Mouse (Mus musculus) neural tube, embryonic 12.5 days (tissue): ENCODE measurements at regions not wholly inside any gene's neighbourhood (a gene's known extent, or its start where the extent isn't known, plus 50 kb on each side); places are given as distances from the start of the nearest gene placed in this dataset.

Experiments
- ATAC-seq: fragments of 200-750 bp; cut with Nextera tagmentation; 2 replicates; pipeline ENCODE4 v1.8.0; 2017; ENCODE audit warnings: low read depth, mild to moderate bottlenecking, moderate TSS enrichment, moderate library complexity; ENCODE audit not compliant: low FRiP score
- H3K27ac ChIP-seq: fragments of 300-500 bp; sonication (generic); 2 replicates; pipeline ENCODE4 v1.5.1; 2016
- H3K27me3 ChIP-seq: fragments of 300-500 bp; sonication (generic); replicated peaks from 2 replicates; pipeline ENCODE4 v1.6.1; 2016; ENCODE audit warnings: mild to moderate bottlenecking
- H3K36me3 ChIP-seq: fragments of 300-500 bp; sonication (generic); 2 replicates; pipeline ENCODE4 v1.6.1; 2016; ENCODE audit warnings: mild to moderate bottlenecking
- H3K4me1 ChIP-seq: fragments of 300-500 bp; sonication (generic); 2 replicates; pipeline ENCODE4 v1.6.1; 2016
- H3K4me2 ChIP-seq: fragments of 300-500 bp; sonication (generic); replicated peaks from 2 replicates; pipeline ENCODE4 v1.6.1; 2016; ENCODE audit warnings: mild to moderate bottlenecking
- H3K4me3 ChIP-seq: fragments of 300-500 bp; sonication (generic); 2 replicates; pipeline ENCODE4 v1.5.1; 2016
- H3K9ac ChIP-seq: fragments of 300-500 bp; sonication (generic); 2 replicates; pipeline ENCODE4 v1.6.1; 2016; ENCODE audit warnings: mild to moderate bottlenecking
- H3K9me3 ChIP-seq: fragments of 300-500 bp; sonication (generic); 2 replicates; pipeline ENCODE4 v1.6.1; 2016; ENCODE audit warnings: mild to moderate bottlenecking
- WGBS: fragments of 180-500 bp; shearing (Covaris S2); methylation state at CpG from one replicate; pipeline ENCODE4 v1.1.7; 2016; 5-methylcytosine and 5-hydroxymethylcytosine counted together

DNA sequence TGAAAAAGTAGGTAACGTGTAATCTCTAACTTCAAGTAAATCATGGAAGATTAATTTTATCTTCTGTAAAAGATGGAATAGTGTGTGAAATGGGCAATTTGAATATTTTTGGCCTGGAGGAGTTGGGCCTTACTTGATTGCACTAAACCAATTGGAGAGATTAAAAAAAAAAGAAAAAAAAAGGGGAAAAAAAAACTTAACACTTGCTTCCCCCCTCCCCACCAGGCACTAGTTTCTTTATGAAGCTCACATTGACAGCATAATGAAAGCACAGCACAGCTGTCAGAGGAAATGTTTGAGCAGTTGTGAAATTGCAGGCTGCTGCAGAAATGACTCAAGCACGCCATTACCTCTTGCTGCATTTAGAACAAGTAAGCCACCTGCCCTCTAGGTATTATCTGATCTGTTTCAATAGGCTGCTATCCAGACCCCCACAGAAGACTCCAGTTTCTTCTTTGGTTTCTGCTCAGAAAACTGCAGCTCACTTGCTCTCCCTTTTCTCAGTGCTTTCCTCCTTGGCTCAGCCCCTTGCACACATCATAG, 297.9 kb downstream of the D3Ertd751e start:
- Histone ChIP-seq H3K4me3 (no peak overlapping the region), H3K9ac (no peak overlapping the region), H3K27me3 (no peaks in the 10 kb centered on the region), H3K36me3 (no peaks in the 10 kb centered on the region), H3K4me1 (no peaks in the 10 kb centered on the region), H3K9me3 (no peaks in the 10 kb centered on the region), H3K27ac (no peak overlapping the region), H3K4me2 (no peak overlapping the region)
- WGBS = 87% methylated on average over 2 of the region's 2 CpGs
- no peak for ATAC-seq

DNA sequence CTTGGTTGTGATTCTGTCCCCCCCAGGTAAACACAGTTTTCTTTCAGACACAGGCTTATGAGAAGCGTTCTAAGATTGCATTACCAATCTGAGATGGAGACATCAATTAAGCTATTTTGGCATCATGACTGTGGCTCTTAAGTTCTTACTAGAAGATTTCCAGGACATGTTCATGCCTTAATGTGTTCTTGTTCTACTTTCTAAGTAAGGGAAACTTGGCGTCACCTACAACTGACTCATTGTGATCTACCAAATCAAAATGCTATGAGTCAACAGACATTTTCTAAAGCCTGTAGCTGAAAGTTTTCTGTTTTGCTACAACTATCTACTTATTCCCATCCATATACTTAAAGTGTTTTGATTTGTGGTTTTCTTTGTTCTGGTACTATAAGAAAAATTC, 298.5 kb downstream of the D3Ertd751e start:
- no peaks in the 10 kb centered on the region for H3K27me3 ChIP-seq
- WGBS = 91% methylated on average over 2 of the region's 2 CpGs
- H3K9ac ChIP-seq = no peak overlapping the region
- no peaks in the 10 kb centered on the region for H3K4me1 ChIP-seq
- no peak overlapping the region for H3K27ac ChIP-seq
- no peak for ATAC-seq
- H3K4me2 ChIP-seq = no peak overlapping the region
- H3K36me3 ChIP-seq = no peaks in the 10 kb centered on the region
- H3K9me3 ChIP-seq = no peaks in the 10 kb centered on the region
- no peak overlapping the region for H3K4me3 ChIP-seq

DNA sequence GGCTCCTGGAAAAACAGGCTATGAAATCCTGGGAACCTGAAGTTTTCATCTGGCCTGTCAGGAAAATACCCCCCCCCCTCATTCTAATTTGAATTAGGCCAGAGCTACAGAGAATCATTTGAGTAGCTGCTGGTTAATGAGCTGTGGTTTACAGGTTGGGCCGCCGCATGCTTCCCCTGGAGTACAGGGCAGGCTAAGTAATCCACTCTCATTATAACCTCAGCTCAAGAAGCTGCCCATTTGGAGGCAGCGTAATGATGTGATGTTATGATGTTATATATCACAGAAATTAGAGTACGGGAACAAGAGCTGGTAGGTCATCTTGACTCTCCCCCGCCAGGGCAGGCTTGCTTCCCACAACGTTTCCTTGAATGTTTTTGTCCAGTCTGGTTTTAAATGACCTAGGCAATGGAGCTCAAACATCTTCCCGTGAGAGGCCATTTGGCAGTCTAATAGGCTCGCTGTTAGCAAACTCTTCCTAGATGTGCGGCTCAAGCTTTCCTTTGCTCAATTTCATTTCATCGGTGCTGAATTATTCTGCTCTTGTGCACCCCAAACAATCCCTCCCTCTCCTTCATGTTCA, 315.0 kb downstream of the D3Ertd751e start:
- Histone ChIP-seq H3K27ac (no peak overlapping the region), H3K9me3 (no peaks in the 10 kb centered on the region), H3K9ac (no peak overlapping the region), H3K36me3 (no peaks in the 10 kb centered on the region), H3K4me1 (no peaks in the 10 kb centered on the region), H3K27me3 (no peaks in the 10 kb centered on the region), H3K4me2 (no peak overlapping the region), H3K4me3 (no peak overlapping the region)
- ATAC-seq = no peak
- WGBS = 80% methylated on average over 10 of the region's 10 CpGs

DNA sequence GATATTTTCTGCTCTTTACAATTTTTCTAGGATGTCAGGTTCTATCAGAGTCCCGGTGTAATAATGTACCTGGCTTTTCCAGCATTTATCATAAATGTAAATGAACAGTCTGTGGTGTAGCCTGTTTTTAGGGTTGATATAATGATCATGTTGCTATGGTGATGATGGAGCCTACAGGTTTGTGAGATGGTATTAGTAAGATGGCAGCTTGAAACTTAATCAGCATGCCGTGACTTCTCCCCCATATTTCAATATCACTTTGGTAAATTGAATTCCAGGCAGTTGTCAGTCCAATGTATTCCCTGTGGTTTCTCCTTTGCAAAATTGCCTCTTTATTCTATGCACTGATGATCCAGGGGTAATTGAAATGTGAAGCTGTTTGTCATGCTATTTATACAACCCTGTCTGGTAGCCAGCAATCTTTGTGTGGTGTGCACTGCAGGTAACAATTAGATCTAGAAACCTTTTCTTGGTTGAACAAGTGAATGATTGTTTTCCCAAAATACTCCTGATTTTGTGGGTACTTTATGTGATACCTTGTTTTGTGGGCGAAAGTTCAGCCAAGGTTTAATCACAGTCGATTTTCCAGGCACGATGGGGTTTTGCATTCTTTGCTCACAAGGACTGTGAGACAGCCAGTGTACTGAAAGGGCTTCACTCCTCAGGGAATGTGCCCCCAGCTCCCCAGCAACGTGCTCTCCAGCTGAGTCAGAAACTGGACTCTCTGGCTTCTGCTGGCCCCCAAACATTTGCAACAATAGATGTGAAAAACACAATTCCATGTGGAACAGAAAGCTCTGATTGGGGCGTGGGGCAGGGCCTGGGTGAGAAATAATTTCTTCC, 322.9 kb downstream of the D3Ertd751e start:
- H3K27ac ChIP-seq = no peak overlapping the region
- H3K27me3 ChIP-seq = no peaks in the 10 kb centered on the region
- H3K9me3 ChIP-seq = no peaks in the 10 kb centered on the region
- no peak overlapping the region for H3K4me3 ChIP-seq
- no peak overlapping the region for H3K4me2 ChIP-seq
- H3K9ac ChIP-seq = no peak overlapping the region
- no peaks in the 10 kb centered on the region for H3K36me3 ChIP-seq
- 23% methylated on average over 7 of the region's 7 CpGs for WGBS
- ATAC-seq = peak; percentile 93
- H3K4me1 ChIP-seq = peaks cover 6% of the 10 kb centered on the region; the same call in 1 of the 2 replicates

DNA sequence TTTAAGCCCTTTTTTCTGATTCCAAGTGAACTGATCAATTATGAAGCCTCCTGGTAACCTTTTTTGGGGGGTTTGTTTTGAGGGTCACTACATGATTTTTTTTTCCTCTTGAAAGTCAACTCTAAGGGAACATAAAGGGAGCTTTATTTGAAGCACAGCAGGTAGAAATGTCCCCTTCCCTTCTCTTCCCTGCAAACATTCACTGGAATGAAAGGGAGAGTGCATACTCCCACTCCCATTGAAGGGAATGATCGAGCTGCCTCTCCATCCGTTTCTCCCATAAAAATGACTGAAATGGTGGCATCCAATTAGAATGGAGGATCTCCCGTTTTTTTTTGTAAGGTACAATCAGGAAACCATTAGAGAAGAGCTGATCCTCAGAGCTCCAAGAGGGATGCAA, 323.6 kb downstream of the D3Ertd751e start:
- no peak overlapping the region for H3K4me3 ChIP-seq
- H3K27me3 ChIP-seq = no peaks in the 10 kb centered on the region
- H3K9me3 ChIP-seq = no peaks in the 10 kb centered on the region
- H3K4me2 ChIP-seq = no peak overlapping the region
- peak; percentile 10; the same call in 1 of the 2 replicates for ATAC-seq
- peaks cover 6% of the 10 kb centered on the region; the same call in 1 of the 2 replicates for H3K4me1 ChIP-seq
- H3K27ac ChIP-seq = no peak overlapping the region
- H3K36me3 ChIP-seq = no peaks in the 10 kb centered on the region
- WGBS = 15% methylated on average over 3 of the region's 3 CpGs
- no peak overlapping the region for H3K9ac ChIP-seq

DNA sequence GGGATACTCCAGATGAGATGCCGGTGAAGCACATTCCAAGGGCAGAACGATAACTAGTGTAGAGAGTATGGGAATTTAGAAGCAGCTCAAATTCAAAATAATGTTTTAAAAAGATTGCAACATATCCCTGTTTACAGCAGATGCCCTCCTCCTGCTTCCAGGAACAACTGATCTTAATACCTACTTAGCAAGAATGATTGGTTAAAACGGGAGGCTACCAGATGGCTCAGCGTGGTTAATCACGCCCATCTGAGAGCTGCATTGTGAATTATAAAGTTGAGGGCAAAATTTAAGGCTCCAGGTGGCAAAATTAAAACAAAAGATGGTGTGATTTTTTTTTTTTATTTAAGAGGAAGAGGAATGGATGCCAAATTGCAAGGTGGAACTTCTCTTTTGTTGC, 324.6 kb downstream of the D3Ertd751e start:
- Histone ChIP-seq H3K4me2 (no peak overlapping the region), H3K4me3 (no peak overlapping the region), H3K36me3 (no peaks in the 10 kb centered on the region), H3K27ac (no peak overlapping the region), H3K9ac (no peak overlapping the region), H3K9me3 (no peaks in the 10 kb centered on the region), H3K27me3 (no peaks in the 10 kb centered on the region), H3K4me1 (peaks cover 6% of the 10 kb centered on the region; the same call in 1 of the 2 replicates)
- whole genome bisulfite sequencing = 77% methylated on average over 5 of the region's 5 CpGs
- ATAC-seq = no peak

DNA sequence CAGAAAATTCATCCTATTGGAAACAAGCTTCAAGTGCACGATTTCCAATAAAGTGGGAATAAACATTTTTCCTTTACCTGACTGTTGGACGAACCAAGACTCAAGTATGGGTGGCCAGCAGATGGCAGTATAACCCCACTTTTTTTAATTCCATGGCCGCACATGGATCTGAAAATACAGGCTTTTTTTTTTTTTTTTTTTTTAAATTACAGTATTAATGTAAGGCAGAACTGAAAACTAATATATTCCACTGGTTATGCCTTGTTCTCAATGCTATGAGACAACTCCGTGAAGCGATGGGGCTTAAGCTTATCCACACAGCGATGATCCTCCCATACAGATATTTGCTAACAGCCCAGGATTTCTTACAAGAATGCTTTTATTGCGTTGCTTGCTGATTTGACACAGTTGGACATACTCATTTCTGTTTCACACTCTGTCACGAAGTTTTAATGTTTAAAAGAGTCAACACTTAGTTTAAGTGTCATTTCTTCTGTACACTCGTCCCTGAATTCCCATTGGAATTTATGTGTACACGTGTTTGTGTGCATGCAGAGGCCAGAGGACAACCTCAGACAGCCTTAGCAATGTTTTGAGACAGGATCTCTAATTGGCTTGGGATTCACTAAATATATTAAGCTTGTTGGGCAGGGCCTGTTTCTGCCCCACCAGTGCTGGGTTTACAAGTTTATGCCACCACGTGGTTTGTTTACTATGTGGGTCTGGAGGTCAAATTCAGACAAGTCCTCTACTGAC, 332.3 kb downstream of the D3Ertd751e start:
- ATAC-seq = peak; percentile 70; the same call in 1 of the 2 replicates
- H3K9ac ChIP-seq = no peak overlapping the region
- no peaks in the 10 kb centered on the region for H3K36me3 ChIP-seq
- no peak overlapping the region for H3K4me3 ChIP-seq
- H3K9me3 ChIP-seq = no peaks in the 10 kb centered on the region
- no peak overlapping the region for H3K4me2 ChIP-seq
- no peaks in the 10 kb centered on the region for H3K4me1 ChIP-seq
- H3K27ac ChIP-seq = no peak overlapping the region
- WGBS = 50% methylated on average over 11 of the region's 11 CpGs
- no peaks in the 10 kb centered on the region for H3K27me3 ChIP-seq

DNA sequence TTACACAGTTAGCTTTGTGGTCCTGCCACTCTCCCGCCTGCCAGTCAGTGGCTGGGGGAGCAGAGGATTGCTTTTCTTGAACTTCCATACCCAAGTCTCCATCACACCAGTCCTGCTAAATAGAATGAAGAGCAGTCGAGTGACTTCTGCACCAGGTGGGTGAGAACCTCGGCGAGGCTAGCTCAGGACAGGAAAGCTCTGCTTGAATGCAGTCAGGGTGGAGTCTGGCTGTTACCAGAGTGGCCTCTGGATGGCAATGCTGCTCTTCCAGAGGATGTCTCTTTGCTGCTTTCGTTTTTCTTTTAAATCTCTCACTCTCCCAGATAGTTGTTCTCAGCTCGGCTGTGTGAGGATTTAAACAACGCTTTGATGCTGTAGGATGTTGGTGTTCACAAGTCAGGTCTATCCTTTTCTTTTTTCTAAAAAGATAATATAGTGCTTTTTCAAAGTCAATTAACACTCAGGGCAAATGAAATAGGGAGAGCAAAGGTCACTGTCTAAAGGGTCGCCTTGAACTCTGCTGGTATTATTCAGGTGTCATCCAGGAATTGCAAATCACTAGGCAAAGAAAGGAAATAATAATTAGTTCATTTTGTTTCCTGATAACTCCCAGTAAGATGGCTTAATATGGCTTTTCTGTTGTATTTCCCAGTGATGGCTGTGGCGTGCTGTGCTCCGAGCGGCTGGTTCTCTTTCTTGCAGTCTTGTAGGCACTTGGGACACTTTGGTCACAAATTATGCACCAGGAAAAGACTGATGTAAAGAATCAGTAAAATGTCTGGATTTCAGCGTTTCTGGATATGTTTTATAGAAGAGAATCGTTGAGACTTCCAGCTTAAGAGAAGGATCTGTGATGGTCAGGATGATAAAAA, 368.8 kb downstream of the D3Ertd751e start:
- Histone ChIP-seq H3K4me2 (peak overlapping the region; percentile 42), H3K4me1 (no peaks in the 10 kb centered on the region), H3K9ac (no peak overlapping the region), H3K36me3 (no peaks in the 10 kb centered on the region), H3K27me3 (no peaks in the 10 kb centered on the region), H3K27ac (no peak overlapping the region), H3K9me3 (no peaks in the 10 kb centered on the region), H3K4me3 (no peak overlapping the region)
- 30% methylated on average over 13 of the region's 13 CpGs for WGBS
- peak; percentile 90 for ATAC-seq

DNA sequence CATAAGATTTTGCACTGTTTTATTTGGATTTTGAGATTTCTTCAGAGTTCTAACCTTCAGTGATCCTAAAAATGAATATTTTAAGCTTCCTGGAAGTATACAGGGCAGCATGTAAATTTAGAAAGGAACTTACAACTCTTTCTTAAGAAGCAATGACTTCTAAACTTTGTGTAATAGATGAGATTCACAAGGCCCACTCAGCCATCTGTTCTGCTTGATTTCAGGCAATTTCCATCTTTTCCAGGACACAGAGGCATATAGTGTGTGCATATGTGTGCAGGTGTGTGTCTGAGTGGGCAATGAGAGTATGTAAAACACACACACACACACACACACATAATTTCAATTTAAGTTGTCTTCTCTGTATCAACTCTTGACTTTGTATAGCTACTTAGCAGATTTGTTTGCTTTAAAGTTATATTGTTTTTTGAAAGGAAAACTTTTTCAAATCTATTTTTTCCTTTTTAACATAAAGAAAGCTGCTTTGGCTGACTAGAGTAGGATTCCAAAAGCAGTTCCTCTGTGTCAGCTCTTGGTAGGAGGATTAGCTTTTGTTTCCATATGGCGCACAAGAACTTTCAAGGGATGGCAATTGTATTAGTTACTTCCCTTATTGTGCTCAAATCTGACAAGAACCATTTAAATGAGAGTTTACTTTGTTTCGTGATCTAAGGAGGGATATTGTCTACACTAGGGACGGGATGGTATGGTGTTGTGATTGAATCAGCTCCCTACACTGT, 387.6 kb downstream of the D3Ertd751e start:
- H3K27me3 ChIP-seq = no peaks in the 10 kb centered on the region
- ATAC-seq = no peak
- WGBS = 92% methylated on average over 3 of the region's 3 CpGs
- no peak overlapping the region for H3K27ac ChIP-seq
- no peaks in the 10 kb centered on the region for H3K4me1 ChIP-seq
- no peak overlapping the region for H3K4me2 ChIP-seq
- H3K9me3 ChIP-seq = no peaks in the 10 kb centered on the region
- H3K36me3 ChIP-seq = no peaks in the 10 kb centered on the region
- no peak overlapping the region for H3K4me3 ChIP-seq
- H3K9ac ChIP-seq = no peak overlapping the region

DNA sequence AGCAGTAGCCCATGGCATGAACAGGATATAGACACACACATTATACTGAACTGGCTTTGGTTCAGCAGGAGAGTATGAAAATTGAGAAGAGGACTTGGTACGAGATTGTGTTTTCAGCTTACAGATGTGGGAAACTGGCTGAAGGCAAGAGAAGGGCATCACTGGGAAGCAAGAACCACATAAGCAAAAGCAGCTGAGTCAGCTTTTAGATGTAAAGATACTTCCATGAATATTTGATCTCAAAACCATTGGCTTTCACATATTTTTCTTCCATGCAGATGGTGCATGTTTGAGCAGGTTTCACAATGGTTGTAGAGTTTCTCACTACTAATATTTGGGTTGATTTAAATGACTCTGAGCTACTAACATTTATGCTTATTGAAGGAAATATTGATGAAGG, 389.9 kb downstream of the D3Ertd751e start:
- H3K4me2 ChIP-seq = no peak overlapping the region
- ATAC-seq = no peak

DNA sequence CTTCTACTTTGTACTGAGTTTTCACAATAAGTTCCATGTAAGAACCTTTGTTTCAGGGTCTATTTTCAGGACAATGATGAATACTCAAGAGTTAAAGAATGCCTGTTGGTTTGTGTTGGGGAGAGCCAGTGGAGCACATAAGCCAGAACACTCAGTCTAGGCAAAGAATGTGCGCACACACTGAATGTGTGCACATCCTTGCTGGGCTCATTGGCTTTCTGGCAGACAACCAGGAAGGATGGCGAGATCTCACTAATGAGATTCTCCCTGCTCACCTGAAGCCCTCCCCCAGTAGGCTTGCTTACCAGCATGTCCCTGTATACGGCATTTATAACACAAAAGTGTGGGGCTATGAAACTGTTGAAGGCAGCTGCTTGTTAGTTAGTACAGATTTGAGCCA, 411.0 kb downstream of the D3Ertd751e start:
- no peak overlapping the region for H3K9ac ChIP-seq

More for the DNA sequence above, 389.9 kb downstream of the D3Ertd751e start:
- no peaks in the 10 kb centered on the region for H3K36me3 ChIP-seq
- no peak overlapping the region for H3K27ac ChIP-seq
- H3K27me3 ChIP-seq = no peaks in the 10 kb centered on the region
- no peaks in the 10 kb centered on the region for H3K9me3 ChIP-seq
- H3K9ac ChIP-seq = no peak overlapping the region
- H3K4me1 ChIP-seq = no peaks in the 10 kb centered on the region
- 81% methylated on average over 1 of the region's 1 CpGs for WGBS
- no peak overlapping the region for H3K4me3 ChIP-seq

More for the DNA sequence above, 411.0 kb downstream of the D3Ertd751e start:
- H3K4me3 ChIP-seq = no peak overlapping the region
- H3K27me3 ChIP-seq = no peaks in the 10 kb centered on the region
- WGBS = 83% methylated on average over 3 of the region's 3 CpGs
- H3K36me3 ChIP-seq = no peaks in the 10 kb centered on the region
- H3K4me2 ChIP-seq = no peak overlapping the region
- H3K27ac ChIP-seq = no peak overlapping the region
- no peaks in the 10 kb centered on the region for H3K9me3 ChIP-seq
- H3K4me1 ChIP-seq = no peaks in the 10 kb centered on the region
- ATAC-seq = no peak
